Mouse (Mus musculus) common myeloid progenitor, adult 5-6 weeks (primary cell): ENCODE data around the gene Sorcs2. TPM values are rescaled to one million over a fixed set of nuclear protein-coding genes. Genes with fewer than 3 reads are reported as not detected.
A peak's percentile ranks its signal among the peaks of the same experiment; 100 is the strongest.
"Not testable (repeated sequence)": the region's sequence is repeated elsewhere in the genome, so short reads cannot be mapped to it uniquely, and the experiment has no call there.

Experiments used
- ATAC-seq: replicated peaks from 2 replicates; pipeline ENCODE4 v1.8.0; 2016; ENCODE audit warnings: low read depth, mild to moderate bottlenecking, moderate TSS enrichment, inconsistent platforms; ENCODE audit not compliant: poor library complexity, severe bottlenecking
- total RNA-seq: library from RNA; stranded (forward); fragments of 200-1000, 187-1606 nt; gene quantifications from 2 replicates; pipeline ENCODE4 v1.2.3, GENCODE M21; 2017

Sorcs2 gene
- total RNA-seq, 1 experiment from 2014 or later, result not detected

DNA sequence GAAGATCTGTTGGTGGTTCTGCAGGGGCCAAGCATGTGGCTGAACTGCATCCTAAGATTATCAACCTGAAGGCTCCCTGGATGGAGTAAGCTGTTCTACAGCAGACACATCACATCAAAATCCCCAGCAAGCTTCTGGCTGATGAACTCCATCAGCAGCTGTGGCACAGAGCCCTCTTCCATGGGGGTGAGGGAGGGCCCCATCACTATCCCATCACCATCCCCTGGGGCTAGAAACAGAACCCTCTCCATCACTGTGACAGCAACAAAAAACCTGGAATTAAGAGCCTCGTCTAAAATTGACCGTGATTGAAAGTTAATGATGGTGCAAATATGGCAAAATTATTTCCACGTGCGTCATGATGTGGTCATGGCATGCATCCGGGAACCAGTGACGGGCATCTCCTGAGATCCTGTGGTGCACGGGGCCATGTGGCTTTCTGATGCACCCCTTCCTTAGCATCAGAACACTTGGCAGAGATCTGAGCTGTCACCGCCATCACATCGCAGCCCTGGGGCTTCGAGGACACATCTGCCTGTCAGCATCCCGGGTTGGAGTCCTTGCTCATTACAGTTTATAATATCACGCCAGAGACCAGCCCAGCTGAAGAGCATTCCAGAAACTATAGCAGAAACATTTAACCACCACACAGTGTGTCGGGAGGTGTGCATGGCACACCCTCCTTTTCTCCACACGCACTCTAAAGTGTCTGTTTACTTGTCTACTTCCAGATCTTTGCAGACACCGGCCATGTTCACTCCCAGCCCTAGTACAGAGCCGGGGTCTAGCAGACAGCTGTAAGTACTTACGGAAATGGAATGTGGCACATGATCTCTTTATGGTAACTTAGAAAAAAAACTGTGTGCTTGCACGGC is 143.1 kb downstream of the Sorcs2 start:
- no peak for ATAC-seq

DNA sequence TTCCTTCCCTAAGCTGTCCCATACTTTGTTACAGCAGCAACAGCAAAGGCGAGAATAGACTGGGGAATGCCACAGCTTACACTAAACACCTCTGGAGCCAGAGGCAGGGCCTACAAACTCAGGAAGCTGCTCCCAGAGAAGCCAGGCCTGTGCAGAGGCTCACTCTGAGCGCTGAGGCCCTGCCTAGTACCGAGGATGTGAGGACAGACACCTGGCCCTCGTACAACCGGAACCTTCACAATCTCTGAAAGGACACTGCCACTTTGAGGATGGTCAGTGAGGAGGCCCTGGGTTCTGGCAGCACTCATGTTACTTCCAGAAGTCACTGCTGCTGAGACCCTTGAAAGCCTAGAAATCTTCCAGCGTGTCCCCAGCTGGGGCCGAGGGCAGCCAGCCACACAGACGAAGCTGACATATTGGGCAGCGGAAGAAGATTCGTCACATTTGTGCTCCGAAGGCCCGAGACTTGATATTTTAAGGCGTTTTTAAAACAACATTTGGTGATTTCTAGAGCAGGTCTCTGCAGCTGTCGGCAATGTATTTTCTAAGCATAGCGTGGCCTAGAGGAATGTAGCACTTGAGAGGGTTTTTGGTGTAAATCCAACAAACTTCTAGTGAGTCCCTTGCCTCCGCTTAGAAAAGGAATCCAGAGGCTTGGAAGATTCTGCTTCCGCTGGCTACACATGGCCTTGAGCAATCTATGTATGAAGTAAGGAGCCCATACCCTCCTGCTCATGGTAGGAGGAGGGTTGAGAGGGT is 145.0 kb downstream of the Sorcs2 start:
- no peak for ATAC-seq

DNA sequence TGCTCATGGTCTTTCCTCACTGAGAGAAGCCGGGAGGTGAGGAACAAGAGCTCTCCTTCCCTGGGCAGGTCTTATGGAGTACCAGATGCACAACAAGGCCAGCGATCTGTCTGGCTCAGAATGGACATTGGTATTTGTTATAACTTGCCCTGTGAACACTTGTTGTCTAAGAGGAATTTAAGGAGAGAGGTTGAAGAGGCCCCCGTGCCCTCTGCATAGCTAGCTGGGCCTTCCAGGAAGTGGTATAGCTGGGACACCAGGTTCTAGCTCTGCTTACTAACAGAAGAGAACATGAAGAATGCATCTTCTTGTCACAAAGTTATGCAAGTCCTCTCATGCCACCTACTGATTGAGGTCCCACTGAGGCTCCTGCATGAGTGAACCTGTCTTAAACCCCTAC is 149.9 kb downstream of the Sorcs2 start:
- ATAC-seq, result no peak

DNA sequence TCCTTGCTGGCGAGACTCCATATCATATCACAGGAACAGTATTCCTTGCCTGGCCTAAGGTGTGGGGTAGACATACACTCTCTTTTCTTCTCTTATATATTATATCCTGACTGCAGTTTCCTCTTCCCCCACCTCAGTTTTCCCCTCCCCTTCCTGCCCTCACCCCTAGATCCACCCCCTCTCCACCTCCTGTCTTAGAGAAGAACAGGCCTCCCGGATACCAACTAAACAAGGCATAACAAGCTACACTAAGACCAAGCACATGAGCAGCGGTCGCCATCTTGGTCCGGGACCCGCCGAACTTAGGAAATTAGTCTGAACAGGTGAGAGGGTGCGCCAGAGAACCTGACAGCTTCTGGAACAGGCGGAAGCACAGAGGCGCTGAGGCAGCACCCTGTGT is 160.4 kb downstream of the Sorcs2 start:
- not testable (repeated sequence) for ATAC-seq

DNA sequence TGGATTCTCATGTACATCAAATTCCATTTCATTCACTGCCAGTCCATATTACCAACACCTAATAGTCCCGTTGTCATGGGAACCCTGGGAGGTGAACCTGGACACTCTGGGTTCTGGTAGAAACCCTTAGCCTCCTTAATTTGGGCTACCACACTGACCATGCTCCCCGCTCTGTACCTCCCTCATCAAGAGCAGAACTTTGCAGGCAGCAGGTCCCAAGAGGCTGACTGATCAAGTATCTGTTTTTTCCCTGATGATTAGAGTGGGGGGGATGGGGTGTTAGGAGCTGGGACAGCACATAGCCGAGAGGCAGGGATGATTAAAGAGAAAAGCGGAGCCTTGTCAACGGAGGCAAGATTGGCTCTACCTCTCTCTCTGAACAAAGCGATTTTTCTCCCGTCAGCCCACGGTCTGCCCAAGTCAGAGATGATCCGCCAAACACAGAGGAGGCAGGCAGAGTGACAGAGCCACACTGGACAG is 167.6 kb downstream of the Sorcs2 start:
- no peak for ATAC-seq

DNA sequence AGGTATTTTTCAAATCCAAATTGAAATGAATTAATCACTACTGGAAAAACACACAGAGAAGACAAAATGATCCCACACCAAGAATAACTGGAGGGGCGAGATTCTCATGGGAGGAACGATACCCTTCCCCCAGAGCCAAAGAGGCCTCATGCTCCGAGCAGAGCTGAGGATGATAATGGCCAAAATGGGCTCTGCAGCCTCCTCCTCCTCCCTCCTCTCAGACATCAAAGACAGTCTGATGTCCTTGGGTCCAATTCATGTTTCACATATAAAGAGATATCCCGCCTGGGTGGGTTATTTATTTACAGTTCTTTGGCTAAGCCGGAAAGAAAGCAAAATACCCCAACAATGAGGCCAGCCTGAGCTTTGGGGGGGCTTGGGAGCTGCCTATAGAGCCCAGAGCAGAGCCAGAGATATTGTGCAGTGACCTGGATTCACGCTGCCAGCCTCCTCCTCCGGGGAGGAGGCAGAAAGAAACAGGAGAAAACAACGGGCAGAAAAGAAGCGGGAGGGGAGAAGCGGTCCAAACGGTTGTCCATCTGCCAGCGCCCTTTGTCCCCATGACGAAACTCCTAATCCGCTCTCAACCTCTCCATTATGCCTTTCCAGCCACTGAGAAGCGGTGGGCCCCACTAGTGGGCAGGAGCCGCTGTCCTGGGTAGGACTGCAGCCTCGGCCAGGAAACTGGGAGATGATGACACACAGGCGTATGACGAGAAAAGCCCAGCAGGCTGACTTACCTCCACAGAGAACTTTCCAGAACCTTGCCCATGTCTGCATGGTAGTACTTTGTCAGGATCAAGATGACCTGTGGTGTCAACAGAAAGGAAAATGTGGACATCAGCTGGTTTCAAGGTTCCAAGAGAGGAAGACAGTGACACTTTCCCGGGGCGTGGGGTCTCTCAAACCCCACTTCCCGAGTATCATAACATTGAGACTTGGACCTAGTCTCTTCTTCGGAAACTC is 169.3 kb downstream of the Sorcs2 start:
- ATAC-seq, result no peak

DNA sequence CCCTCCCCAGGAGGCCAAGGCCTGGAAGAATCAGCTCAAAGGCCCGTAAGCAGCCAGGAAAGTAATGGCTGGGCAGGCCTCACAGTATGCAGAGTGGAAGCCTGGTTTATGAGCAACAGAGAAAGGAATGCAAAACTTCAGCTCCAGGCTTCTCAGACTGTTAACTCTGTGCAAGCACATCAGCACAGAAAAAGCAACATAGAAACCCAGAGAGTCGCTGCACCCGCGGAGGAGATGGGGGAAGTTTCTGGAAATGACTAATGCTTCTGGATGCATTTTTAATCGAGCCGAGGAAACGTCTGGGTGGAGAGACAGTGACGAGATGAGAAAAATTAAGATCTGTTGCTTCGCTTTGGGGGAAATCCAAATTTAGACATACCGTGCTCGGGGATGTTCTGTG is 171.6 kb downstream of the Sorcs2 start:
- no peak for ATAC-seq

DNA sequence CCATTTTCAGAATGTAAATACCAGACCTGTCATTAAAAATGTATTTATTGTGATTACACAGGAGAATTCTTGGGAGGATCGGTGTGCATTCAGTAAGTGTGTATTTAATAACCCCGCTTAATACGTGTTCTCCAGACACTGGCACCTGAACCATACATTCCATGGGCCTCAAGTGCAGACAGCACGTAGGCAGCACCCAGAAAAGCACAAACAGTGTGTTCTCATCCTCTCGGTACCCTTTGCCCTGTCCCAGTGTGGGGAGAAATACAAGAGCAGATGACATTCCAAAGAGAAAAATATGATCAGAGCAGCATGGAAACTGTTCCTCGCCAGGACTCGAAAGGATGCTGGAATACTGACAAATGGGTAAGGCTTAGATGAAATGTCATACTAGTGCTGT is 172.1 kb downstream of the Sorcs2 start:
- ATAC-seq, result no peak

DNA sequence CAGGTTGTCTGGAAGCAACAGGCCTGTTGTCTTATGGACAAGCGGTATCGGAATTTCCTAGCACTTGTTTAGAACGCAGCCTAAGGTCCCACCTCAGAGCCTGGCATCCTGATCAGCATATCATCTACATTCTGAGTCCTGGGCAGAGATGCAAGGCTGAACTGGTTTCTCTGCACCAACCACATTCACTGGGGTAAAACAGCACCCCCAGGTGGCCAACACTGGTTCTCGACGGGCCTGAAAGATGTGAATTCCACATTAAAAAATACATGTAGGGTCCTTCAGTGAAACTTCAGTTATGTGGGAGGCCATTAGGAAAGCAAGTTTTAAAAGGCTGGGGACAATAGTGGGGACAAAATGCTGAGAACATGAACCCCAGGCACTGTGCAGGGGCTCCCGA is 174.2 kb downstream of the Sorcs2 start:
- ATAC-seq, result 0 out of 2 replicates have a peak, but pooled peaks have one; percentile 54

DNA sequence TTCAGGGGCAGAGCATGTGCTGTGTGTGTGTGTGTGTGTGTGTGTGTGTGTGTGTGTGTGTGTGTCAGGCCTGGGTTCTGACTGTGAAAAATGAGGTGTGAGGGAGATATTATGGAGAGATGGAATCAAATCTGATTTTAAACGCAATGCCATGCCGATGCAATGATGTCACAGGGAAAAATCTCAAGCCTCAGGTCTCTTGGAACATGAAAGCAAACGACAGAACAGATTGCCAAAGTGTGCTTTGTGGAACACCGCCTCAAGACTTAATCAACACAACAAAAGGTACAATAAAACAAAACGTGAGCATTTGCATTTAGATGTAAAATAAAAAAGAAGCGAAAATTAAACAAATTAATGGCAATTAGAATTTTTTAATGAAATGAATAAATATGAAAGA is 177.3 kb downstream of the Sorcs2 start:
- ATAC-seq, result no peak

DNA sequence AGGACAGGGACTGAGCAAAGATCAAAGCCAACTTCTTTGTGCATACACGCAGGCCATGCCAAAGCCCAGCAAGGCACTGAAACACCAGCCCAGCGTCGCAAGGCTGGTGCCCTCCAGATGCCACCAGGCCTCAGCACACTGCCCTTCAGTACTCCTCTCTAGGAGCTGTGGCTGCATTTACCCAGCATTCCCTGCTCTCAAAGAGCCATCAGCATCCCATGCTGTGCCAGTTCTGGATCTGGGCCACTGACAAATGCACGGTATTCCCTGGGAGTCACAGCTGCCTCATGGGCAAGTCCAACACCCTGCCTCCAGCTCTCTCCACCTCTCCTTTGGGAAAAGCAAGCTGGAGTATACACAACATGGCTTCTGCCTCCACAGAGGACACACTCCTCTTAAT is 177.8 kb downstream of the Sorcs2 start:
- no peak for ATAC-seq

DNA sequence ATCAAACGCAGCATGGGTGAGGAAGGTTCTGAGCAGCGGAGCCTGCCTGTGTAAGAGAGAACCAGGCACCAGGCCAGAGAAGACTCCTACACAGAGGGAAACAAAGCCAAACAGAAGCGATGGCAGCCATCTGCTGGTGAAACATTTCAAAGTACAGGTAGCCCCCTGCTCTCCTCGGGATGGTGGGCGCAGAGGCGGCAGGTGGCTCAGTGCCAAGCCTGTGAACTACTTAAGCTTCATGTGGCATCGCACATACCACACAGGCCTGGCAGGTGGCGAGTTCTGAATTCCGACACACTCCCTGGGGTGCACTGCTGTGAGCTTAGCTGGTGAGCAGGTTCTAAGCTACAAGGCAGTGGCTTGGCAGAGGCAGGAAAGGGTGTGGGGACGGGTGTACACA is 184.6 kb downstream of the Sorcs2 start:
- ATAC-seq, result no peak

DNA sequence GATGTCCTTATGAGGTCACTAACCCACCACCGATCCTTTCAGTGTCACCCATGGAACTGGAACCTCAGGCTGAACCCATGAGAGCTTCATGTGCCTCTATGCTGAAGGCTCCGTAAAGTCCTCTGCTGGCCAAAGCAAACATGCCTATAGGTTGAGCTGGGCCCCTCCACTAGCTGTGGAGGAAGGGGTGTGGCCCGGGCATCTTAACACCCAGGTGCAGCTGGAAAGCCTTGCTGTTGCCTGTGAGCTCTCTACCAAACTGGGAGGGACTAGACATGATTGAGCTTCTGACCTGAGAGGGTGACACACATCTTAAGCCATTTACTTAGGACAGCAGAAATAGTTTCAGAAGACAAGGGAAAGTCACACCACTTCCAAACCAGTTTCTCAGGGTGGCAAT is 189.1 kb downstream of the Sorcs2 start:
- no peak for ATAC-seq

DNA sequence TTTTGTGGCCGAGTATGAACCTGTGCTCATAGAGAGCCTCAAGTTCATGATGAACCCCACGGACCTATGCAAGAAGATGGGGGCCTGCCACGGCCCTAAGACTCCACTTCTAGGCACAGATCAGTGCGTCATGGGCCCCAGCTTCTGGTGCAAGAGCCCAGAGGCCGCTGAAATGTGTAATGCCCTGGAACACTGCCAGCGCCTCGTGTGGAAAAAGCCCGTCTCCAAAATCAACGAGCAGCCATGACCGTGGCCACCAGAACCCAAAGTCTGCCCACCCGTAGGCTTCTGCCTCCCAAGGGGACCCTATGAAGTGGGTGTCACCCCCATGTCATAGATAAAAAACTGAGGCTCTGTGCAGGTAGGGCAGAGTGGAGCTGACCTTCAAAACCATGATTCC is 192.5 kb downstream of the Sorcs2 start:
- ATAC-seq, result no peak

DNA sequence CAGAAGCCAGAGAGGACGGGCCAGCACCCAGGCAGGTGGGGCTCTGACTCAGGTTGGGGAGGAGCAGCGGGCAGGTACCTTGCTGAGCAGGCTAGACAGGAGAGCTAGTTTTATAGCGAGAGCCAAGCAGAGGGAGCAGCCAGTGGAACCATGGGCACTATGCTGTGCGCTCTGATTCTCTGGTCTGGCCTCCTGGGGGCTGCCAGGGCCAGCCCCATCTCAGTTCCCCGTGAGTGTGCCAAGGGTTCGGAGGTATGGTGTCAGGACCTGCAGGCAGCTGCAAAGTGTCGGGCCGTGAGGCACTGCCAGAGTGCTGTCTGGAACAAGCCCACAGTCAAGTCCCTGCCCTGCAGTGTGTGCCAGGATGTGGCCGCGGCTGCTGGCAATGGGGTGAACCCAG is 194.0 kb downstream of the Sorcs2 start, which contains the start of gene Psapl1:
Psapl1 (plus strand) TSS at position 106 of the 400 bp plus-strand sequence.
- no peak for ATAC-seq

DNA sequence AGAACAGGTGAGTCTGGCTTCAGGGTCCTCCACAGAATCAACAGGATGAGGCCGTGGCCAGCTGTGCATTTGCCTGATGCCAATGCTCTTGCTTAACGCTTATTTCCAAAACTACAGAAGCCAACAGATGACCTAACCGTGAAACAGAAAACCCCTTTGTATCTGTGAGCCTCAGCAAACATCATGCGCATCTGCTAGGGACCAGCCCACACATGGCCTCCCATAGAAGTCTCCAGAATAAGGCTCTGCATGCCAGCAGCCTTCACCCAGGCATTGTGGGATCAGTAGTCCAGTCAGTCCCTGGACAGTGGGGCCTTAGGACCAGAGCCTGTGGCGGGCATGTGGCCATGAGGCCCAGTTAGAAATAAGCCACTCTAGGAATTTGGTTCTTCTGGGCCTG is 194.5 kb downstream of the Sorcs2 start:
- no peak for ATAC-seq

DNA sequence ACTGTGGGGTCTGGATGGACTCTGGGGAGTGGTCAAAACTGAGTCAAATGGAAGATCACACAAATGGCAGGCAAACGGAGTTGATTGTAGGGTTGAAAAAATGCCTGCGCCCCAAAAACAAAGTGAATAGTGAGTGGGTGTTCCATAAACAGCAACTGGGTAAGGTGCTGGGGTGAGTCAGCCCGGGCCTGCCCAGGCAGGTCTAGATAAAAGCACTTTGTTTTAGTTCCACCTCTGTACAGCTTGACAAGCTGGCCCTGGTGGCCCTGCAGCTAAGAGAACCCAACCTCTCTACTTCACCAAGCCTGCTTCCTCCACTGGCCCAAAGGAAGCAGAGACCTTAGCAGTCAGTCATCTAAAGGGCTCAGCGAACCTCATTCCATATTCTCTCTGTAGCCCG is 195.2 kb downstream of the Sorcs2 start:
- no peak for ATAC-seq

DNA sequence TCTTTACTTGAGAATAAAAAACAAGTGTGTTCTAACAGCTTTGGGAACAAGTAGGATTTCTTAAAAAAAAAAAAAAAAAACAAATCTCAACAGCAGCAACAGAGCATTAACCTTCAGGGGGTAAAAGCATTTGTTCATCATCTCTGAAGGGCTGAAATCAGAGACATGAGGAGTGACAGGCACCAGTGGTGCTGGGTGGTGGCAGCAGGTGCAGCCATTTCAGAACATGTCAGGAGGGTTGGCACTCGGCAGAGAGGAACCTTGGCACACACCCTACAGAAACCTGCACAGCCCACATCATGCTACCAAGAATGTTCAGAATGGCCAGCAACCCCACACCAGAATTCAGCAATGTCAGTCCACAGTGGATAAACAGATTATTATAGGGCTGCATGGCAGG is 198.4 kb downstream of the Sorcs2 start:
- ATAC-seq, result no peak

DNA sequence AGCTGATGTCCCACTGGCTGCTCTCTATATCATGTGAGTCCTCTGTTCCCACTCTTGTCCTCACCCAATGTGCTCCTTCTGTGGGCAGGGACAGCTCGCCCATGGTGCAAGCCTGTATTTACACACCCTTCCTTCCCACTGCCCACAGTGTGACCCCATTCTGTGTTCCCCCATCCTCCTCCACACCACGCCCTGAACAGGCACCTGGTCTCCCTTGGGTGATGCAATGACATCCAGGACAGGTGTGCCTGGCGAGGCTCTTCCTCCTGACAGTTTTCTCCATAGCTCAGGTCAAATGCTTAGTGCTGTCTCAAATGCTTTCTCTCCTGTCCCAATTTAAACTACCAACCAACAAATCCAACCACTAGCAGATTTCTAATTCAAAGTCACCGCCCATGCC is 202.5 kb downstream of the Sorcs2 start:
- no peak for ATAC-seq

DNA sequence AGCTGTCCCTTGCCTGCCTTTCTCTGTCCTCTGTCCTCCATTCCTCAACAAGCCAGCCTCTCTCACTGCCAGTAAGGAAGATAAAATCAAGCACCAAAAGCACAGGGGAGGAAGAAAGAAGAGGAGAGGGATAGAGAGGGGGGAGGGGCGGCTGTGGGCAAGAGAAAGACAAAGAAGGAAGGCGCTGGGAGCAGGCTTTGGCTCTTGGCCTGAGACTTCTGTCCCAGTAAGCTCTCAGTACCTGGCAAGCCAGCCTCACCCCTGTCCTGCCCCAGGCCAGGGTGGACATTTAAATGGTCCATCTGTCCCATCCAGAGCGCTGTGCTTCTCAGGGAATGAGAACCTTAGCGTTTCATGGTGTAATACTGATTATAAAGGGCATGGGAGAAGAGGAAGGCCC is 203.3 kb downstream of the Sorcs2 start:
- no peak for ATAC-seq
